Mouse (Mus musculus): ENCODE measurements around the gene Gm5089.

DNA sequence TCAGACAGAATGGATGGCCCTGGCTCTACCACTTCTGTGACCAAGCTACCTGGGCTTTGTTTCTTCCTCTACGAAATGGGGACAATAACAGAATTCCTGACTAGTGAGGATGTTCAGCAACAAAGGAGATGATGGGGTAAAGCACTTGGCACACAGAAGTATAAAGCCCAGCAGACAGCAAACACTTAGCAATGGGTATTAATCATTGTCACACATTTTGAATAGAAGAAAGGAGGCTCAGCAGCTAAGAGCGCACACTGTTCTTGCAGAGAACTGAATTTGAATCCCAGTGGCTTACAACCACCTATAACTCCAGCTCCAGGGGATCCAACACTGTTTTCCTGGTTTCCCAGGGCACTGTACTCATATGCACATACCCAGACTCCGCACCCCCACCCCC lies 23.3 kb downstream of the Gm5089 start:
- TF ChIP-seq CTCF (IDR thresholded peaks at IDR 0.05; ENCODE audit: borderline replicate concordance, insufficient read depth, low read depth, low read length) (no peak), POLR2A (IDR thresholded peaks at IDR 0.05; ENCODE audit: borderline replicate concordance, insufficient read depth, low read length) (no peak)

Measured in cerebellum, adult 2 months (tissue).